Mouse (Mus musculus): ENCODE measurements at regions not wholly inside any gene's neighbourhood (a gene's known extent, or its start where the extent isn't known, plus 50 kb on each side); places are given as distances from the start of the nearest gene placed in this dataset.

- H3K27me3 ChIP-seq (replicated peaks) = no peaks in the 10 kb centered on the region
- no peak overlapping the region for H3K27ac ChIP-seq (ENCODE audit: poor library complexity, severe bottlenecking)
- WGBS = 72% methylated on average over 9 of the region's 9 CpGs
- no peaks in the 10 kb centered on the region for H3K36me3 ChIP-seq
- no peak overlapping the region for H3K9ac ChIP-seq
- ATAC-seq (ENCODE audit: insufficient number of reproducible peaks, low FRiP score) = no peak
- no peaks in the 10 kb centered on the region for H3K9me3 ChIP-seq (replicated peaks)
- H3K4me2 ChIP-seq = no peak overlapping the region
- H3K4me3 ChIP-seq = no peak overlapping the region
- peaks cover 28% of the 10 kb centered on the region for H3K4me1 ChIP-seq (replicated peaks)
Measured at GRCm38 (mm10) chr9:23027377-23028313, 195.2 kb upstream of the Bmper start.

DNA sequence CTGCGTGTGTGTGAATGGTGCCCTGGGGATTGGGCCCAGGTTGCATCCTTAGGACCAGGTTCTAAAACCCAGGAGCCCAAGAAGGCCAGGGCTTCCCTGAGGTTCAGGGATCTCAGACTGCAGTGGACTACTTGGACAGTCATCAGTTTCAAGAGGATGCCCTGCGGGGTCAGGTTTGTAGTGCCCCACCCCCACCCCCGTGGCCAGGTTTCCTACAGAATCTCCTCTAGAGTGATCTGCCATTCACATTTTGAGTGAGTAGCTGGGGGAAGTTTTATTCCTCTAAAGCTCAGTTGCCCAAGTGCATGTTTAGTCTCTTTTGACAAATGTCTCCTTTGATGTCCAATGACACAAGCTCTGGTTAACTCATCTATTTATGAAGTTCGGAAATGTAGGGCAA, 193.5 kb upstream of the Bmper start:
- no peaks in the 10 kb centered on the region for H3K9me3 ChIP-seq (replicated peaks)
- peaks cover 28% of the 10 kb centered on the region for H3K4me1 ChIP-seq (replicated peaks)
- no peak overlapping the region for H3K4me2 ChIP-seq
- 76% methylated on average over 4 of the region's 4 CpGs for WGBS
- no peak for ATAC-seq (ENCODE audit: insufficient number of reproducible peaks, low FRiP score)
- H3K27me3 ChIP-seq (replicated peaks) = no peaks in the 10 kb centered on the region
- H3K9ac ChIP-seq = no peak overlapping the region
- no peaks in the 10 kb centered on the region for H3K36me3 ChIP-seq
- no peak overlapping the region for H3K4me3 ChIP-seq
- H3K27ac ChIP-seq (ENCODE audit: poor library complexity, severe bottlenecking) = no peak overlapping the region

- Histone ChIP-seq H3K9me3 (replicated peaks) (no peaks in the 10 kb centered on the region), H3K27ac (ENCODE audit: poor library complexity, severe bottlenecking) (0 out of 2 replicates have a peak overlapping the region, but pooled peaks have one; percentile 7), H3K9ac (no peak overlapping the region), H3K27me3 (replicated peaks) (no peaks in the 10 kb centered on the region), H3K4me3 (no peak overlapping the region), H3K4me2 (no peak overlapping the region), H3K36me3 (no peaks in the 10 kb centered on the region), H3K4me1 (replicated peaks) (peaks cover 32% of the 10 kb centered on the region)
- 58% methylated on average over 11 of the region's 11 CpGs for WGBS
- ATAC-seq (ENCODE audit: insufficient number of reproducible peaks, low FRiP score) = no peak
Measured at GRCm38 (mm10) chr9:23030138-23030537, 192.7 kb upstream of the Bmper start.

- Histone ChIP-seq H3K27me3 (replicated peaks) (no peaks in the 10 kb centered on the region), H3K36me3 (no peaks in the 10 kb centered on the region), H3K4me1 (replicated peaks) (peaks cover 36% of the 10 kb centered on the region), H3K27ac (ENCODE audit: poor library complexity, severe bottlenecking) (peak overlapping the region; percentile 48), H3K4me3 (no peak overlapping the region), H3K9ac (no peak overlapping the region), H3K9me3 (replicated peaks) (no peaks in the 10 kb centered on the region), H3K4me2 (no peak overlapping the region)
- ATAC-seq (ENCODE audit: insufficient number of reproducible peaks, low FRiP score) = peak; percentile 51
- WGBS = 19% methylated on average over 2 of the region's 2 CpGs
Measured at GRCm38 (mm10) chr9:23030546-23030945, 192.3 kb upstream of the Bmper start.

GRCm38 (mm10) chr9:23031916-23032315, 191.0 kb upstream of the Bmper start:
- Histone ChIP-seq H3K27me3 (replicated peaks) (no peaks in the 10 kb centered on the region), H3K27ac (ENCODE audit: poor library complexity, severe bottlenecking) (no peak overlapping the region), H3K36me3 (no peaks in the 10 kb centered on the region), H3K4me2 (no peak overlapping the region), H3K9me3 (replicated peaks) (no peaks in the 10 kb centered on the region), H3K4me3 (no peak overlapping the region), H3K9ac (no peak overlapping the region), H3K4me1 (replicated peaks) (peaks cover 49% of the 10 kb centered on the region)
- ATAC-seq (ENCODE audit: insufficient number of reproducible peaks, low FRiP score) = no peak
- 80% methylated on average over 9 of the region's 9 CpGs for WGBS

- Histone ChIP-seq H3K27me3 (replicated peaks) (no peaks in the 10 kb centered on the region), H3K4me1 (replicated peaks) (peaks cover 31% of the 10 kb centered on the region), H3K9me3 (replicated peaks) (no peaks in the 10 kb centered on the region), H3K9ac (no peak overlapping the region), H3K36me3 (no peaks in the 10 kb centered on the region), H3K4me2 (peak overlapping the region; percentile 74), H3K27ac (ENCODE audit: poor library complexity, severe bottlenecking) (no peak overlapping the region), H3K4me3 (no peak overlapping the region)
- ATAC-seq (ENCODE audit: insufficient number of reproducible peaks, low FRiP score) = no peak
- 18% methylated on average over 6 of the region's 6 CpGs for WGBS
Measured at GRCm38 (mm10) chr9:23035306-23035705, 187.6 kb upstream of the Bmper start.

DNA sequence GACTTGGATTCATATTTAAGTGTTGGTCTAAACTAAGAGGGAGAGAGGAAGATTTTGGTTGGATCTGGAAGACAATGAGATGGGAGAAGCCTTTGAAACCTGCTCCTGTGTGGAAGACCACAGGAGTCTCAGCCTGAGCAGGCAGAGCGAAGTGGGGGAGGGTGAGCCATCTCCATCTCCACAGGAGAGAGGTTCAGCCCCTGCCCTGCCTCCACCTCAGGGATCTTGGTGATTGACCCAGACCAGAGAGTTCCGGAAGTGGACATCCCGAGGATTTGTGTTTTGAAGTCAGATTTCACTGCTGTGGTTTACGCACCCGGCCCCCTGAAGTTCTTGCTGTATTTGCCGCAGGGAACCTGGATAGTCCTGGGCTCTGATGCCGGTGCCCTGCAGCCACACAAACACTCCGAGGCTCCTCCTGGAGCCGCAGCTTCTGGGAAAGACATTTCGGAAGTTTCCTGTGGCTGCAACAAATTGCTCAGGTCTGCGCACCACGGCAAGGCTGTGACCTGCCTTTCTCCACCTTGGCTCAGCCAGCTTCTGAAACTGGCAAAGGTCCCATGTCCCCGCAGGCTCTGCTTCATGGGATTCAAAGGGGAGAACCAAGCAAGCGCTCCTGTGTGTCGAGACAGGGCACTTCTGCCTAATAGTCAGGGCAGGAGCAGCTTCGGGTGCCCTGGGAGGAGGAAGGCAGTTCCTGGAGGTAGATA, 186.8 kb upstream of the Bmper start:
- H3K9ac ChIP-seq = peak overlapping the region; percentile 42
- H3K27ac ChIP-seq (ENCODE audit: poor library complexity, severe bottlenecking) = no peak overlapping the region
- H3K4me2 ChIP-seq = peak overlapping the region; percentile 74
- H3K4me3 ChIP-seq = peak overlapping the region; percentile 35
- no peak for ATAC-seq (ENCODE audit: insufficient number of reproducible peaks, low FRiP score)
- H3K27me3 ChIP-seq (replicated peaks) = no peaks in the 10 kb centered on the region
- H3K4me1 ChIP-seq (replicated peaks) = peaks cover 25% of the 10 kb centered on the region
- no peaks in the 10 kb centered on the region for H3K36me3 ChIP-seq
- WGBS = 3% methylated on average over 16 of the region's 16 CpGs
- no peaks in the 10 kb centered on the region for H3K9me3 ChIP-seq (replicated peaks)

DNA sequence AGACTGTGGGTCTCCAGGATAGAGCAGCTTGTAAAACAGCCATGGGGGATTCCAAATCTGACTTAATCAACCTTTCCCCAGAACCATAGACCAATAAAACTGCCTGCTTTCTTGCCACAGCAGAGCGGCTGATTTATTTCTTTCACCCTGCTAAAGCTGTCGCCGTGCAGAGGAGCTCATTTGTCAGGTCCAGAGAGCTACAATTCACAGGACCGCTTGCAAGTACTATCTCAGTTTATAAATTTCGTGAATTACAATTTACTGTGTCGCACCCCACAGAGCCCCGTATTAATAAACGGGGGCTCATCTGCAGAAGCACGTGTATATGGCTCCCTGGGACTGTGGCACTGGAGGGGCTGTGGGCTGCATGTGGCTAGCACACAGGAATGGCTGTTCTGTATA, 185.4 kb upstream of the Bmper start:
- Histone ChIP-seq H3K36me3 (no peaks in the 10 kb centered on the region), H3K27ac (ENCODE audit: poor library complexity, severe bottlenecking) (no peak overlapping the region), H3K9me3 (replicated peaks) (no peaks in the 10 kb centered on the region), H3K27me3 (replicated peaks) (no peaks in the 10 kb centered on the region), H3K4me1 (replicated peaks) (peaks cover 33% of the 10 kb centered on the region), H3K9ac (no peak overlapping the region), H3K4me2 (no peak overlapping the region), H3K4me3 (no peak overlapping the region)
- no peak for ATAC-seq (ENCODE audit: insufficient number of reproducible peaks, low FRiP score)
- 76% methylated on average over 9 of the region's 9 CpGs for WGBS

DNA sequence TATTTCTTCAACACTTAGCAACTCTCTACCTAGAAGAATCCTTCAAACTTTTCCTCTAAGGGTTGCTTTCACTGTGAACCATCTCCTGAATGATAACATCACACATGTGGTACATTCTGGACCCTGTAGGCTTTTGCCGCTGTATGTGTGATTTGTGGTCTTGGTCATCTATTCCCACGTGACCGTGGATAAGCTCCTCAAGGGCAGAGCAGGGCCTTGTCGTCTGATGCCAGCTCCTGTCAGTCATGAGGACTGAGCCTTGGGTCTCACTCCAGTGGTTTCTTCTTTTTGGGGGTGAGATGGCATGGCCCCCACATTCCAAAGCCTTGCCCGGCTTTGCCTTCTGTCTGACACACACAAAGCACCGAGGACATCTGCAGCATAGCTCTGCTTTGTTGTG, 183.3 kb upstream of the Bmper start:
- Histone ChIP-seq H3K27ac (ENCODE audit: poor library complexity, severe bottlenecking) (no peak overlapping the region), H3K4me1 (replicated peaks) (peaks cover 39% of the 10 kb centered on the region), H3K27me3 (replicated peaks) (no peaks in the 10 kb centered on the region), H3K4me2 (no peak overlapping the region), H3K9me3 (replicated peaks) (no peaks in the 10 kb centered on the region), H3K36me3 (no peaks in the 10 kb centered on the region), H3K9ac (no peak overlapping the region), H3K4me3 (no peak overlapping the region)
- no peak for ATAC-seq (ENCODE audit: insufficient number of reproducible peaks, low FRiP score)
- WGBS = 83% methylated on average over 6 of the region's 6 CpGs

- ATAC-seq (ENCODE audit: insufficient number of reproducible peaks, low FRiP score) = no peak
- WGBS = 30% methylated on average over 5 of the region's 5 CpGs
- H3K27ac ChIP-seq (ENCODE audit: poor library complexity, severe bottlenecking) = no peak overlapping the region
Measured at GRCm38 (mm10) chr9:23041025-23041424, 181.9 kb upstream of the Bmper start.

More at GRCm38 (mm10) chr9:23041025-23041424, 181.9 kb upstream of the Bmper start:
- Histone ChIP-seq H3K4me2 (no peak overlapping the region), H3K9ac (no peak overlapping the region), H3K36me3 (no peaks in the 10 kb centered on the region), H3K9me3 (replicated peaks) (no peaks in the 10 kb centered on the region), H3K27me3 (replicated peaks) (no peaks in the 10 kb centered on the region), H3K4me1 (replicated peaks) (peaks cover 26% of the 10 kb centered on the region), H3K4me3 (no peak overlapping the region)

Data from heart, embryonic 12.5 days (tissue).